Mouse (Mus musculus) limb, embryonic 13.5 days (tissue): Measurements from ENCODE around the gene Arglu1. TPM values are rescaled to one million over a fixed set of nuclear protein-coding genes. Genes with fewer than 3 reads are reported as not detected.

Experiments used
- ATAC-seq: fragments of 200-750 bp; cut with Nextera tagmentation; 2 replicates; pipeline ENCODE4 v1.8.0; 2017; ENCODE audit warnings: low read depth, moderate number of reproducible peaks, moderate TSS enrichment; ENCODE audit not compliant: low FRiP score
- H3K27ac ChIP-seq: fragments of 300-500 bp; sonication (generic); 2 replicates; pipeline ENCODE4 v1.5.1; 2015; ENCODE audit warnings: inconsistent platforms, mild to moderate bottlenecking, moderate library complexity
- H3K27me3 ChIP-seq: fragments of 300-500 bp; sonication (generic); 2 replicates; pipeline ENCODE4 v1.6.1; 2015; ENCODE audit warnings: mild to moderate bottlenecking, inconsistent platforms
- H3K36me3 ChIP-seq: fragments of 300-500 bp; sonication (generic); 2 replicates; pipeline ENCODE4 v1.6.1; 2015; ENCODE audit warnings: inconsistent platforms, mild to moderate bottlenecking, moderate library complexity
- H3K4me1 ChIP-seq: fragments of 300-500 bp; sonication (generic); 2 replicates; pipeline ENCODE4 v1.6.1; 2015; ENCODE audit warnings: inconsistent platforms
- H3K4me2 ChIP-seq: fragments of 300-500 bp; sonication (generic); replicated peaks from 2 replicates; pipeline ENCODE4 v1.6.1; 2015; ENCODE audit warnings: inconsistent platforms, mild to moderate bottlenecking, moderate library complexity
- H3K4me3 ChIP-seq: fragments of 300-500 bp; sonication (generic); 2 replicates; pipeline ENCODE4 v1.5.1; 2015; ENCODE audit warnings: moderate library complexity, mild to moderate bottlenecking, inconsistent platforms
- H3K9ac ChIP-seq: fragments of 300-500 bp; sonication (generic); 2 replicates; pipeline ENCODE4 v1.6.1; 2015; ENCODE audit warnings: mild to moderate bottlenecking, inconsistent platforms
- H3K9me3 ChIP-seq: fragments of 300-500 bp; sonication (generic); 2 replicates; pipeline ENCODE4 v1.6.1; 2016; ENCODE audit warnings: inconsistent platforms
- WGBS: fragments of 180-500 bp; shearing (Covaris S2); methylation state at CpG from one replicate; pipeline ENCODE4 v1.1.7; 2015; 5-methylcytosine and 5-hydroxymethylcytosine counted together
- polyA plus RNA-seq: library from polyadenylated mRNA; unstranded; fragments of >200 nt; fragmentation: Nextera tagmentation; extraction: Ambion mirVana; gene quantifications from 2 replicates; pipeline ENCODE4 v1.2.1, GENCODE M21; 2015

Gene Arglu1
- polyA plus RNA-seq, 1 experiment from 2014 or later: 188 TPM

DNA sequence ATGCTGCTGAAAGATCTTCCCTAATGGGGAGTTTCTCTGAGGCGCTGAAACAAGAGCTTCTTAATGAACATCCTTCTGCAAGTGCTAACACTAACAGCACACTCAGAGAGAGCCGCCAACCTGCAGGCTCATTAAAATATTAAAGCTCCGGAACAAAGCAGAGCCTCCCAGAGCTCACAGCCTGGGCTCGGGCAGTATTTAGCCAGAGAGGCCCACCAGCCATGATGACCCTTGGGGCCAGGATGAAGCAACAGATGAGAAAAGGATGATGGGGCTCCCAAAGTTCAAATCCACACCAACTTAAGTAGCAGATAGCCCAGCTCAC lies 50.1 kb downstream of the Arglu1 start:
- H3K36me3 ChIP-seq: peaks cover 31% of the 10 kb centered on the region
- H3K27me3 ChIP-seq: no peaks in the 10 kb centered on the region
- no peak overlapping the region for H3K9ac ChIP-seq
- H3K4me2 ChIP-seq: no peak overlapping the region
- H3K4me1 ChIP-seq: peaks cover 30% of the 10 kb centered on the region
- no peak for ATAC-seq
- no peak overlapping the region for H3K27ac ChIP-seq
- no peaks in the 10 kb centered on the region for H3K9me3 ChIP-seq
- H3K4me3 ChIP-seq: no peak overlapping the region
- 15% methylated on average over 4 of the region's 4 CpGs for WGBS

DNA sequence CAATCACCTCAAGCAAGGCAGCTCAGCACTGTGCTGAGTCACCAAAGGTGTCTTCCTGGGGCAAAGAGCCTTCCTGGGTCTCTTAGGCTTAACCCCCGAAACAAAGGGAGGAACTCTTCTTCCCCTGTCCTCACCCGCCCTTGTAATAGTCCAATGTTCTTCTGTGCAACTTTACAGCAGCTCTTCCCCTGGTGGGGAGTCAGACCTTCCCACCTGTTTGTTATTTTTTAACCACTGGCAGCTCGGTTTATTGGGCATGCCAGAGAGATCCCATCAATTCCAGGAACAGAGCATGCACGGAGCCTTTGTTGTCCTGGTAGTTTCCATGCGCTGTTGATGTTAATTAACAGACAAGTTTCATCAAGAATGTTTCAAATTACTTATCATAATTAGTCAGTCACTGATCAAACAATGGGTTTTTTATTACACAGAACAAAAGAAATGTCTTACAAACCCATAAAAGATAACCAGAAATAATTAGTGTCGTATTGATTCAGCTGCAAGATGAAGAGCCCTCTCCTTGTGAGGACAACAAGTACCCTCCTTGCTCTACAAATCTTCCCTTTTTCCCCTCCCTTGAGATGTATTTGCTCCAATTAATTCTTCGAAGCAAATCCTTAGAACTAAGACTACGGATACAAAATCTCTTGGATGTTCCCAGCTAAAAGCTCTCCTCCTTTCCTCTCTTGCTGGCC lies 50.6 kb downstream of the Arglu1 start:
- Histone ChIP-seq H3K27ac (no peak overlapping the region), H3K9me3 (no peaks in the 10 kb centered on the region), H3K4me1 (peaks cover 29% of the 10 kb centered on the region), H3K4me3 (no peak overlapping the region), H3K36me3 (peaks cover 33% of the 10 kb centered on the region), H3K27me3 (no peaks in the 10 kb centered on the region), H3K9ac (no peak overlapping the region), H3K4me2 (no peak overlapping the region)
- WGBS: 27% methylated on average over 8 of the region's 8 CpGs
- no peak for ATAC-seq

DNA sequence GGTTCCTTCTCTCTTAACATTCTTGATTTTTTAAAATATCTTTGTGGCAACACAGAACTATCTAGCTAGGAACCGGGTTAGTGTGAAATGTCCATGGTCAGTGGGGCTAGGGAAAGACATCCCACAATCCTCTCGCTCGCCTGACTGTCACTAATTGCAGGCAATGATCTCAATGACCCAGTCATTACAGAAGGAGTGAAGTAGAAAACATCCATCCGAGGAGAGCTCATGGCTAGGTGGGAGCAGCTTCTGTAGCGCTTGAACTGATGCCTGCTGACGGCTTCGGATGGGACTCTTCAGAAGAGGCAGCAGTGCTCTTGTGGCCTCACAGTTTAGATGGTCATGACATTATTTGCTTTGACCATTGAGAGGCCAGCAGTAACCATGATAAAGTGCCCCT lies 58.9 kb downstream of the Arglu1 start:
- H3K4me2 ChIP-seq: no peak overlapping the region
- H3K9ac ChIP-seq: no peak overlapping the region
- H3K27ac ChIP-seq: no peak overlapping the region
- H3K9me3 ChIP-seq: no peaks in the 10 kb centered on the region; the same call in 1 of the 2 replicates
- H3K4me3 ChIP-seq: no peak overlapping the region
- no peak for ATAC-seq
- peaks cover 59% of the 10 kb centered on the region for H3K36me3 ChIP-seq
- 79% methylated on average over 7 of the region's 7 CpGs for WGBS
- H3K4me1 ChIP-seq: 0 out of 2 replicates have a peak, but pooled peaks cover 3% of the 10 kb centered on the region
- no peaks in the 10 kb centered on the region for H3K27me3 ChIP-seq

DNA sequence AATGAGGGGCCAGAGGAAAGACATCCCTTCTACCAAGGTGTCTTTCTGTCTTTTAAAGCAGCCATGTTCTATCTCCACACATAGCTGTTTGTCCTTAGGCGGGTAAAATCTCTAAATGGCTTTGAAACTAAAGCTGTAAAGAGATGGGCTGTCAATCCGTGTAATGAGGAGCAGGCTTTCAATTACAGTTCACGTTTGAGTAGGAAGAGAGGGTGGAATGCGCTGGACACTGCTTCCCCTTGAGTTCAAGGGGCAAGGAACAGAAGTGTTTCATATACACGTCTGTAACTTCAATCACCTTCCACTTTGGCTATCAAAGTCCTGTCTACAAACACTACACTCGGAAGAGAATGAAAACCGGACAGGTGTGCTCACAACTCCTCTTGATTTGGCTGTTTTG lies 66.3 kb downstream of the Arglu1 start:
- 15% methylated on average over 7 of the region's 7 CpGs for WGBS

DNA sequence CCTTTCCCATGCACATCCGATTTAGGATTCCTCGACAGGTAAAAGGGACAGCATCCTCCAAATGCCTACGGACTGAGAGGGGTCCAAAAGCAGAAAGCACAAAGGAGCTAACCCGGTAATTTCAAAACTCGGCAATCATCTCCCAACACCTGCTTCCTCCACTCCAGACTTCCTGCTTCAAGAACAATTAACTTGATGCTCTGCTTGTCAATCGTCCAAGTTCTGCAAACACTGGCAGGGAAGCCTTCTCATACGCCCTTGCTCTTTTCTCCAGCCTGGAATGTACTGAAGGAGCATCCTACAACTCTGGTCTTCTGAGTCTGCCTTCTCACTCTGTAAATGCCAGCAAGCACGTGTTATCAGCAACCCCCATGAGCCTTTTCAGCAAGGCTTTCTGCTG lies 66.8 kb downstream of the Arglu1 start:
- no peak overlapping the region for H3K4me3 ChIP-seq
- no peak overlapping the region for H3K9ac ChIP-seq
- 51% methylated on average over 8 of the region's 8 CpGs for WGBS
- H3K4me2 ChIP-seq: no peak overlapping the region
- H3K4me1 ChIP-seq: peaks cover 35% of the 10 kb centered on the region
- peaks cover 65% of the 10 kb centered on the region for H3K36me3 ChIP-seq
- H3K27ac ChIP-seq: no peak overlapping the region
- no peaks in the 10 kb centered on the region; the same call in 1 of the 2 replicates for H3K9me3 ChIP-seq
- no peaks in the 10 kb centered on the region for H3K27me3 ChIP-seq
- no peak for ATAC-seq

More for the DNA sequence above, 66.3 kb downstream of the Arglu1 start:
- H3K27ac ChIP-seq: no peak overlapping the region
- ATAC-seq: no peak
- H3K36me3 ChIP-seq: peaks cover 64% of the 10 kb centered on the region
- H3K4me1 ChIP-seq: peaks cover 31% of the 10 kb centered on the region
- no peaks in the 10 kb centered on the region; the same call in 1 of the 2 replicates for H3K9me3 ChIP-seq
- no peak overlapping the region for H3K4me3 ChIP-seq
- no peaks in the 10 kb centered on the region for H3K27me3 ChIP-seq
- no peak overlapping the region for H3K4me2 ChIP-seq
- H3K9ac ChIP-seq: no peak overlapping the region

DNA sequence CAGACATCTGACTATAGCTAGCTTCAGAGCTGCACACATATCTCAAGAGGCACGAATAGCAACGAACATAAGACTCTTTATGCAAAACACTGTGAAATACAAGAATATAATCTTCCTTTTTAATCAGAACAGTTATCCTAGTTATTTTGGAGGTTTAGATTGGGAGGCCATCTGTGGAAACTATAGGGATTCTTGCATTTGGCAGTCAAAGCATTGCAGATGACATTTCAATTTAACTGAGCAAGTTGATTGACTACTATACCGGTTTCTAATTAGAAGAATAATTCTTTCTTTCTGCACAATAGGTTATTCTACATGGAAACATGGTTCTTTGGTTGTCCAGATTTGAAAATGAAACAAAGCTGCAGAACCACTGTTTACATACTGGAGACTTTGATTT lies 67.8 kb downstream of the Arglu1 start:
- Histone ChIP-seq H3K36me3 (peaks cover 58% of the 10 kb centered on the region), H3K9ac (no peak overlapping the region), H3K4me3 (no peak overlapping the region), H3K4me1 (peaks cover 35% of the 10 kb centered on the region), H3K9me3 (no peaks in the 10 kb centered on the region), H3K27me3 (no peaks in the 10 kb centered on the region), H3K27ac (no peak overlapping the region), H3K4me2 (no peak overlapping the region)
- no peak for ATAC-seq
- WGBS: 93% methylated on average over 3 of the region's 3 CpGs

DNA sequence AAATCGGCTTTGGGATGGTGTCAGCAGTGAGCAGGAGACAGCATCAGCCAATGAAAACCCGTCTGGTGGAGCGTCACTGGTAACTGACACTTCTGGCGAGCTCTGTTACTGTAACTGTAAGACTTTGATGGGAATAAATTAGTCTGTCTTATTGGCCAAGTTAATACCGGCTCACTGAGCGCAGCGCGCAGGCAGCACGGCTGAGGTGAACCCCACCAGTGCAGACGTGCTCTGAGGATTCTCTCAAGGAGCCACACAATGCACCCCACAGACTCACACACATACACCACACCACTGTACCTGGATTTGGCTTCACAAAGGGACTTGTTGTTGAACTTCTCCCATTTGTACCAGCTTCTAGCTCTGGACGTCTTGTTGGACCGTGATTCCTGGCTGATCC lies 68.3 kb downstream of the Arglu1 start:
- Histone ChIP-seq H3K9me3 (no peaks in the 10 kb centered on the region), H3K9ac (no peak overlapping the region), H3K4me3 (no peak overlapping the region), H3K4me2 (no peak overlapping the region), H3K27me3 (no peaks in the 10 kb centered on the region), H3K36me3 (peaks cover 56% of the 10 kb centered on the region), H3K4me1 (peaks cover 35% of the 10 kb centered on the region), H3K27ac (no peak overlapping the region)
- WGBS: 84% methylated on average over 12 of the region's 12 CpGs
- ATAC-seq: no peak

DNA sequence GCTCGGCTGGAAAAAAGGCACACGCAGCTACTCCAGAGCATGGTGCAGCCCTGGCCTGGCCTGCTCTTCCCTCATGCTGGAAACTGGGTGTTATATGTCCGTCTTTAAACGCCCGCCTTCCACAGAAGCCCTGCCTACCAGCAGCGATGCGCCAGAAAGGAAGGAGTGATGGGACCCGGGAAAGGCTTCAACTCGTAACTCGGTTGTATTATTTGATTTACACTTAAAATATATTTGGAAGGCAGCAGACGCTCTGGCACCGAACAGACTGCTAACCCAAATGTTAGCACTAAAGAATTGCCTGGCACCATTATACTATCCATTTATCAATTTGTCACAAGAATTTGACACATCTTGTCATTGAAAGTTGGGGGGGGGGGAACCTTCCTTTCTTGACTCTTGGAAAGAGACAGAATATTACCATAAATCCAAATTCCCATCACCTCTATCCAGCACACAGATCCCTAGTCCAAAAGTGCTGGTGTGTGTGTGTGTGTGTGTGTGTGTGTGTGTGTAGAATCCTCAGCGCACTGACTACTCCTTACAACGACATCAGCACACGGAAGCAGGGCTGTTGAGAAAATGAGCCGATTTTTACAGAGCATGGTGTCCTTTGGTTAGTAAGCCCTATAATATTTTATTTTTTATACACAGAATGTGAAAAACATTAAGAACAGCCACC lies 68.9 kb downstream of the Arglu1 start:
- H3K36me3 ChIP-seq: peaks cover 61% of the 10 kb centered on the region
- no peak overlapping the region for H3K4me2 ChIP-seq
- 81% methylated on average over 16 of the region's 16 CpGs for WGBS
- no peak overlapping the region for H3K4me3 ChIP-seq
- ATAC-seq: no peak
- no peaks in the 10 kb centered on the region for H3K9me3 ChIP-seq
- H3K4me1 ChIP-seq: peaks cover 35% of the 10 kb centered on the region
- H3K27ac ChIP-seq: no peak overlapping the region
- no peak overlapping the region for H3K9ac ChIP-seq
- no peaks in the 10 kb centered on the region for H3K27me3 ChIP-seq

DNA sequence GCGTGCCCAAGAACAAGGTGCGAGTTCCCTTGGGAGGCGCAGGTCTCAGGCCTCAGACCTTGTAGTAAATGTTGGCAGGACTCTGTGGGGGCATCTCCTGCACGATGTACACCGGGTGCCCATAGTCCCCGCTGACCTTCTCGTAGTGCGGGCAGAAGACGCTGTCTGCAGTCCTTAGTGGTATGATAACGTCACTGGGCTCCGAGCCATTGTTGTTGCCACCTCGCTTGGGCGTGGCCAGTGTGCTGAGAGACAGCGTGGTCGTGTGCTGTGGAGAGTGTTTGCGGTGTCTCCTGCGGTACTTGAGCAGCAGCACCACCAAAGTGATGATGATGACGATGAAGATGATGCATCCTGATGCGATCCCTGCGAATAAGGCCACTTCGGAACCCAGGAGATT lies 69.8 kb downstream of the Arglu1 start:
- Histone ChIP-seq H3K4me1 (peaks cover 35% of the 10 kb centered on the region), H3K9ac (no peak overlapping the region), H3K27me3 (no peaks in the 10 kb centered on the region), H3K4me3 (no peak overlapping the region), H3K4me2 (no peak overlapping the region), H3K9me3 (no peaks in the 10 kb centered on the region), H3K36me3 (peaks cover 56% of the 10 kb centered on the region), H3K27ac (no peak overlapping the region)
- WGBS: 95% methylated on average over 21 of the region's 21 CpGs
- no peak for ATAC-seq

DNA sequence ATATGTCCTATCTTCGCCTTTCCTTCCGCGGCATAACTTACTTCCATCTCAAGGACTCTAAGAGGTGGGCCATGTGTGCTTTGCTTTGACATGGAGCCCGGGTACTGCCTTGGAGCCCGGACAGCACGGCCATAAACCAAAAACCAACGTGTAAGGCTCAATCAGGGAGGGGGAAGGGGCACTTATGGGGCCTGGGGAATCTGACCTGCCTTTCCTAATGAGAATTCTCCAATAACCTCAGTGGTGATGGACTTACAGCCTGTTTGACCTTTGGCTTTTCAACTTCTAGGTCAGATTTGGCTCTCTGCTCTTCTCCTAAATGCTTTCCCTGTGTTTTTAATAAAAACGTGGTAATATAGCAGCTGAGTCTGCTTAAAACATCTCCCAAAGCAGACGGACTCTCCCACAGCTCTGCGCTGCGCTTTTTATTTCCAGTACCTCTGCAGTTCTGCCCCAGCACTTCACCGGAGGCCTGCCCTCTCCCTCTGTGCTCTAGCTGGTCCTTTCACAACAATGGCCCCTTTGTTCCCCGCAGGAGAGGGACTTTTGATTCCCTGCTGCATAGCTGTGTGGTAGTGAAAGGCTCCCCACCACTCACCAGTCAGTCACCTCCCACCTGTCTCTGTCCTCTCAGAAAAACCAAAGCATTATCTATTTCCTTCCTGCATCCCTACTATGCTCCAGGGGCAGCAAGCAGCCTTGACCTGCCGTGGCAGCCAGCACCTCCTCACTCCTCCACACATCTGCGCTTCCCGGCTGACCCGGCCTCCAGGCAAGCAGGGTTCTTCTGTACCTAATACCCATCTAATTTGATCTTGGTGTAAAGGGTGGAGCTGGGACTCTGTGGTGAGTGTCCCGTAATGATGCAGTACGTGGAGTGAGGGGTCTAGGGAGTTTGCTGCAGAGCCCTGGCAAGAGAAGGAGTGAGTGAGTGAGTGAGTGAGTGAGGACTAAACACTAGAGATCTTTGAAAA lies 70.8 kb downstream of the Arglu1 start:
- Histone ChIP-seq H3K4me1 (peaks cover 35% of the 10 kb centered on the region), H3K9ac (peak overlapping the region; percentile 35; the same call in 1 of the 2 replicates), H3K36me3 (peaks cover 56% of the 10 kb centered on the region), H3K27ac (peak overlapping the region; percentile 52), H3K9me3 (no peaks in the 10 kb centered on the region), H3K27me3 (no peaks in the 10 kb centered on the region), H3K4me3 (no peak overlapping the region), H3K4me2 (0 out of 2 replicates have a peak overlapping the region, but pooled peaks have one; percentile 7)
- WGBS: 27% methylated on average over 19 of the region's 19 CpGs
- 0 out of 2 replicates have a peak, but pooled peaks have one; percentile 50 for ATAC-seq
